Mouse (Mus musculus) hindbrain, embryonic 14.5 days (tissue): ENCODE results near the gene Gm15262. TPM values are rescaled to one million over a fixed set of nuclear protein-coding genes. Genes with fewer than 3 reads are reported as not detected.
"Not testable (repeated sequence)": the region's sequence is repeated elsewhere in the genome, so short reads cannot be mapped to it uniquely, and the experiment has no call there.

Experiments
- ATAC-seq: fragments of 200-750 bp; cut with Nextera tagmentation; 2 replicates; pipeline ENCODE4 v1.8.0; 2017; ENCODE audit warnings: moderate number of reproducible peaks, mild to moderate bottlenecking, moderate TSS enrichment, moderate library complexity; ENCODE audit not compliant: low FRiP score
- DNase-seq: peaks from one replicate; pipeline ENCODE4 v3.0.0-alpha.2; 2015; ENCODE audit warnings: low spot score
- H3K27ac ChIP-seq: fragments of 300-500 bp; sonication (generic); 2 replicates; pipeline ENCODE4 v1.5.1; 2014; ENCODE audit warnings: mild to moderate bottlenecking, moderate library complexity
- H3K27me3 ChIP-seq: fragments of 300-500 bp; sonication (generic); 2 replicates; pipeline ENCODE4 v1.6.1; 2014; ENCODE audit warnings: mild to moderate bottlenecking, low read length, mixed read lengths; ENCODE audit not compliant: control insufficient read depth, insufficient read depth
- H3K36me3 ChIP-seq: fragments of 300-500 bp; sonication (generic); replicated peaks from 2 replicates; pipeline ENCODE4 v1.6.1; 2014; ENCODE audit not compliant: control insufficient read depth, insufficient read depth
- H3K4me1 ChIP-seq: fragments of 300-500 bp; sonication (generic); replicated peaks from 2 replicates; pipeline ENCODE4 v1.6.1; 2014; ENCODE audit warnings: antibody characterized with exemption, low read length, mixed read lengths; ENCODE audit not compliant: control insufficient read depth, insufficient read depth
- H3K4me2 ChIP-seq: fragments of 300-500 bp; sonication (generic); replicated peaks from 2 replicates; pipeline ENCODE4 v1.6.1; 2014; ENCODE audit warnings: mild to moderate bottlenecking, moderate library complexity
- H3K4me3 ChIP-seq: fragments of 300-500 bp; sonication (generic); replicated peaks from 2 replicates; pipeline ENCODE4 v1.5.1; 2014; ENCODE audit warnings: mild to moderate bottlenecking, low read length
- H3K9ac ChIP-seq: fragments of 300-500 bp; sonication (generic); 2 replicates; pipeline ENCODE4 v1.6.1; 2014
- H3K9me3 ChIP-seq: fragments of 300-500 bp; sonication (generic); 2 replicates; pipeline ENCODE4 v1.6.1; 2016; ENCODE audit warnings: low read length; ENCODE audit not compliant: control insufficient read depth
- WGBS: fragments of 180-500 bp; shearing (Covaris S2); extraction: QIAGEN DNeasy Blood & Tissue Kit; methylation state at CpG from one replicate; pipeline ENCODE4 v1.1.7; 2014; 5-methylcytosine and 5-hydroxymethylcytosine counted together
- polyA plus RNA-seq: library from polyadenylated mRNA; unstranded; fragments of >200 nt; fragmentation: Nextera tagmentation; extraction: Ambion mirVana; gene quantifications from 2 replicates; pipeline ENCODE4 v1.2.1, GENCODE M21; 2014

Gm15262 gene
- not detected in 2 replicates for polyA plus RNA-seq

DNA sequence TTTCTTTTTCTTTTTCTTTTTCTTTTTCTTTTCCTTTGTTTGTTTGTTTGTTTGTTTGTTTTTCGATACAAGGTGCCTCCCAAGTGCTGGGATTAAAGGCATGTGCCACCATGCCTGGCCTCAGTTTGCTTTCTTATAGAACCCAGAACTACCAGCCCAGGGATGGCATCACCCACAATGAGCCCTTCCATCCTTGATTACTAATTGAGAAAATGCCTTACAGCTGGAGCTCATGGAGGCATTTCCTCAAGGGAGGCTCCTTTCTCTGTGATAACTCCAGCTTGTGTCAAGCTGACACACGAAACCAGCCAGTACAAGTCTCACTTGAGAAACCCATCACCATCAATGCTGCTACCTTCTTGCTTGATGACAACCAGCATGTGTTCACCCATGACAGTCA lies at the start of gene Gm15262:
Gm15262 (plus strand) TSS at position 301 of the 400 bp plus-strand sequence.
- WGBS = 82% methylated on average over 2 of the region's 2 CpGs
- ATAC-seq = not testable (repeated sequence)

DNA sequence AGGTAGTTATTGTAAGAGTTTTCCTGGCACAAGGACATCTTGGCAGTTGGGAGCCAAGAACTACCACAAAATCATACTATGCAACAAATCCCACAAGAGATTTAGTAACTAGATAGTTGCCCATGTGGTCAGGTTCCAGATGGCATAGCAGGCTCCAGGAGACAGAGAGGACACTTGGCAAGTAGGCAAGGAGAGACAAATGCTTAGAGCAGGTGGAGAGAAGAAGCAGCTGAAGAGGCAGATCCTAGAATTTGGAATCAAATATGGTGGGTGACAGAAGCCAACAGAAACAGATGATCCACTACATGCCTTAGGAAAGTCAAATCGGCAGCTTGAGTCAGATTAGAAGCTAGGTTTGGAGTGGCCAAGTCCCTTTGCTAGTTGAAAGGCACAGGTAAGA lies 20.9 kb downstream of the Gm15262 start:
- ATAC-seq (no peak), DNase-seq (no peak)
- WGBS = 86% methylated on average over 1 of the region's 1 CpGs
- Histone ChIP-seq H3K27me3 (peaks cover 11% of the 10 kb centered on the region; the same call in 1 of the 2 replicates), H3K9me3 (no peaks in the 10 kb centered on the region), H3K36me3 (no peaks in the 10 kb centered on the region), H3K4me1 (no peaks in the 10 kb centered on the region), H3K9ac (no peak overlapping the region), H3K4me3 (no peak overlapping the region), H3K4me2 (no peak overlapping the region), H3K27ac (no peak overlapping the region)

More for the DNA sequence above, at the start of gene Gm15262:
- H3K9me3 ChIP-seq, H3K4me3 ChIP-seq, H3K4me2 ChIP-seq, H3K9ac ChIP-seq, DNase-seq, H3K36me3 ChIP-seq, H3K4me1 ChIP-seq, H3K27me3 ChIP-seq, H3K27ac ChIP-seq: not testable (repeated sequence)

DNA sequence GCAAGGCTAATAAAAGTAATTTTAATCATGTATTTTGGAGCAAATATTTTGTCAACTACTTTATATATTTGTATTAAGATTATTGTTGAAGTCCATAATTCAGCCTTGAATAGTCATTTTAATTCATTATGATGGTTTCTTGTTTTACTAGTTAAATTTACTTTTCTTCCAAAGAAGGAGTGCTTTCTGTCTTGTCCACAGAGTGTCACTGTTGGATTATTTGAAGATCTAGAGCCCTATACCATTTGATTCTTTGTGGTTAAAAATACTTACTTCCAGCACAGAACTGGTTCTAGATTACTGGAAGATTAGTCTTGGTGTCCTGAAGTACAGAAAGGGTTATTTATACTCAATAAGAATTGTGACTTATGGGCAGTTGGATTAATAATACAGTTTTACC lies 29.2 kb downstream of the Gm15262 start:
- H3K27ac ChIP-seq = no peak overlapping the region
- H3K4me2 ChIP-seq = no peak overlapping the region
- H3K4me3 ChIP-seq = no peak overlapping the region
- ATAC-seq (no peak), DNase-seq (no peak)
- no peaks in the 10 kb centered on the region for H3K36me3 ChIP-seq
- H3K4me1 ChIP-seq = no peaks in the 10 kb centered on the region
- H3K9me3 ChIP-seq = no peaks in the 10 kb centered on the region
- 0 out of 2 replicates have a peak, but pooled peaks cover 3% of the 10 kb centered on the region for H3K27me3 ChIP-seq
- no peak overlapping the region for H3K9ac ChIP-seq

DNA sequence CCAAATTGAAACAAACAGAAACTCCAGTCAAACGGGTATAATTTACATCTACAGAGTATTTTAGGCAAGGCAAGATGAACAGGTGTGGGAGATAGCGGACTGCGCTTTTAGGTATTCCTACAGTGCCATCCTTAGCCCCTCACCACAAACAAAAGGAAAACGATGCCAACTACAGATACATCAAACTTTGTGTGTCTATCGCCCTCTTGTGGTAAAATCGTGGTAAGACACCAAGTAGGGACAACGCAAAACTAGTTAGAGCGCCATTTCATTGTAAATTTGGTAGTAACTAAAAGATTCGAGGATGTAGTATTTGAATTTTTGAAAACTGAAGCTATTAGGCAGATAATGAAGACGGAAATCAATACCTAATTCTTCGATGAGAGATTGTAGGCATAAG lies 83.7 kb downstream of the Gm15262 start:
- DNase-seq (peak; percentile 28), ATAC-seq (no peak)
- WGBS = 44% methylated on average over 11 of the region's 11 CpGs
- no peak overlapping the region for H3K9ac ChIP-seq
- H3K9me3 ChIP-seq = no peaks in the 10 kb centered on the region
- H3K4me2 ChIP-seq = no peak overlapping the region
- peaks cover 10% of the 10 kb centered on the region; the same call in 1 of the 2 replicates for H3K27me3 ChIP-seq
- H3K27ac ChIP-seq = no peak overlapping the region
- no peak overlapping the region for H3K4me3 ChIP-seq
- no peaks in the 10 kb centered on the region for H3K36me3 ChIP-seq
- H3K4me1 ChIP-seq = no peaks in the 10 kb centered on the region

DNA sequence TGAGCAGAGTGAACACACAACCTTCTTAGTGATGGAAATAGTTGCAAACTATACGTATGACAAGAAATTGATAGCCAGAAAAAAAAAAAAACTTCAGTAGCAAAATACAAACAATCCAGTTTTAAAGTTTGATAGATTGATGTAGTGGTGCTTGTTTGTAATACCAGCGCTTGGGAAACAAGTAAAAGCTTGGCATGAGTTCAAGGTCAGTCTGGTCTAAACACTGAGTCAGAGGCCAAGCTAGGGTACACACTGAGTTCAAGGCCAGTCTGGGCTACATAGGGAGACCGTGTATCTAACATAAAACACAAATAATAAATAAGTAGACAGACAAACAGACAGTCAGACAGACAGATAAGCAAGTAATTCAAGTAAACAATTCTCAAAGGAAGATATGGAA lies 84.2 kb downstream of the Gm15262 start:
- Histone ChIP-seq H3K27ac (no peak overlapping the region), H3K9me3 (no peaks in the 10 kb centered on the region), H3K4me2 (no peak overlapping the region), H3K4me1 (no peaks in the 10 kb centered on the region), H3K9ac (no peak overlapping the region), H3K4me3 (no peak overlapping the region), H3K27me3 (peaks cover 10% of the 10 kb centered on the region; the same call in 1 of the 2 replicates), H3K36me3 (no peaks in the 10 kb centered on the region)
- DNase-seq (no peak), ATAC-seq (no peak)
- WGBS = 72% methylated on average over 3 of the region's 3 CpGs

DNA sequence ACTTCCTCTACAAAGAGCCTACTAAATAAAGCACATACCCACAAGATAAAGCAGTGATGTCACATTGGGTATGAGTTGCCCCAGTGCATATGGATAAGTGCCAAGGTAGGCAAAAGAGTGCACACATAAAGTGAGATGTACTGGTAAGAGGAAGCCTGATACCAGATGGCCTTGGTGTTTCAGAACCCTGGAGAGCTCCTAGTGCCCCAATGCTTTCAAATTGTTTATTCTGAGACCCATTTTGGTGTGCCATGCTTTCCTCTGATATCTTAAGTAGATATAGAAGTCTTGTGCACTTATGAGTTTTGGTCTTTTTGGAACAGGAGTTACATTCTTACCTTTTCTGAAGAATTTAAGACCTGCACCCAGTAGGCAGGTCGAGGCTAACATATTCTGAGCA lies 88.3 kb downstream of the Gm15262 start:
- WGBS = 63% methylated on average over 1 of the region's 1 CpGs
- Histone ChIP-seq H3K36me3 (no peaks in the 10 kb centered on the region), H3K4me2 (no peak overlapping the region), H3K27ac (no peak overlapping the region), H3K9me3 (no peaks in the 10 kb centered on the region), H3K9ac (no peak overlapping the region), H3K4me1 (no peaks in the 10 kb centered on the region), H3K27me3 (0 out of 2 replicates have a peak, but pooled peaks cover 11% of the 10 kb centered on the region), H3K4me3 (no peak overlapping the region)
- DNase-seq (no peak), ATAC-seq (no peak)

DNA sequence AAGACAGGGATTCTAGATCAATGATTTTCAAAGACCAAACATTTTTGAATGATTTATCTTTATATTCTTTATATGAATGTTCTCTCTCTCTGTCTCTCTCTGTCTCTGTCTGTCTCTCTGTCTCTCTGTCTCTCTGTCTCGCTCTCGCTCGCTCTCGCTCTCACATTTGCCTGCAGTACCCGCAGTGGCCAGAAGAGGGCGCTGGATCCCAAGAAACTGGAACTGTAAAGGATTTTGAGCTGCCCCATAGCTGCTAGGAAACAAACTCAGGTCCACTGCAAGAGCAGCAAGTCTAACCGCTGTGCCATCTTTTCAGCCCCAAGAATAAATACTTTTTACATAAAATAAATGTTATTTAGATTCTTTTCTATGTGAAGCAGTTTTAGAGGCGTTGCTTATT lies 98.5 kb downstream of the Gm15262 start:
- ATAC-seq (no peak), DNase-seq (no peak)
- Histone ChIP-seq H3K4me3 (no peak overlapping the region), H3K9me3 (no peaks in the 10 kb centered on the region), H3K27ac (no peak overlapping the region), H3K4me2 (no peak overlapping the region), H3K27me3 (peaks cover 16% of the 10 kb centered on the region; the same call in 1 of the 2 replicates), H3K4me1 (no peaks in the 10 kb centered on the region), H3K9ac (no peak overlapping the region), H3K36me3 (no peaks in the 10 kb centered on the region)
- 30% methylated on average over 8 of the region's 8 CpGs for WGBS

DNA sequence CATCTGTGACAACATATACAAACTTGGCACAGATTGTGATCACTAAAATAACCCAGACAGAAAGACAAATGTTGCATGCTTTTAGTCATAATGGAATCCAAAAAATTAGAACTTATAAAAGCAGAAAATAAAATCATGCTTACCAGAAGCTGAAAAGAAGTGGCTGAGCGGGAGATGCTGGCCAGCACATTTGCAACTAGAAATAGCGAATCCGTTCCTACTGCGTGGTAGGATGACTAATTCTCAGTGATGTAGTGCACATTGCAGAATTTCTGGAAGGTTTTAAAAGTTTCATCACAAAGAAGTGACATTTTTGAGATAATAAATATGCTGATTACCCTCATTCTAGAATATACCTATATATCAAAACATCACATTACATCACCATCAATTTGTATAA lies 100.7 kb downstream of the Gm15262 start:
- ATAC-seq (no peak), DNase-seq (no peak)
- 92% methylated on average over 4 of the region's 4 CpGs for WGBS
- no peaks in the 10 kb centered on the region for H3K9me3 ChIP-seq
- H3K4me3 ChIP-seq = no peak overlapping the region
- no peaks in the 10 kb centered on the region for H3K4me1 ChIP-seq
- H3K36me3 ChIP-seq = no peaks in the 10 kb centered on the region
- no peak overlapping the region for H3K27ac ChIP-seq
- H3K9ac ChIP-seq = no peak overlapping the region
- peaks cover 5% of the 10 kb centered on the region; the same call in 1 of the 2 replicates for H3K27me3 ChIP-seq
- no peak overlapping the region for H3K4me2 ChIP-seq

DNA sequence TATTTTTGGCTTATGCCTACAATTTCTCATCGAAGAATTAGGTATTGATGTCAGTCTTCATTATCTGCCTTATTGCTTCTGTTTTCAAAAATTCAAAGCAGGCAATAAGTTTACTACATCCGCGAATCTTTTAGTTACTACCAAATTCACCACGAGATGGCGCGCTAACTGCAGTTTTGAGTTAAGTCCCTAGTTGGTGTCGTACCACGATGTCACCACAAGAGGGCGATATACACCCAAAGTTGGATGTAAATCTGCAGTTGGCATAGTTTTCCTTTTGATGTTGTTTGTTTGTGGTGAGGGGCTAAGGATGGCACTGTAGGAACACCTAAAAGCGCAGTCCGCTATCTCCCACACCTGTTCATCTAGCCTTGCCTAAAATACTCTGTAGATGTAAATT lies 111.9 kb downstream of the Gm15262 start:
- WGBS = 25% methylated on average over 11 of the region's 11 CpGs
- Histone ChIP-seq H3K4me1 (no peaks in the 10 kb centered on the region), H3K27ac (no peak overlapping the region), H3K4me2 (no peak overlapping the region), H3K36me3 (no peaks in the 10 kb centered on the region), H3K9ac (no peak overlapping the region), H3K9me3 (no peaks in the 10 kb centered on the region), H3K4me3 (no peak overlapping the region), H3K27me3 (peaks cover 4% of the 10 kb centered on the region; the same call in 1 of the 2 replicates)
- DNase-seq (peak; percentile 89), ATAC-seq (no peak)

DNA sequence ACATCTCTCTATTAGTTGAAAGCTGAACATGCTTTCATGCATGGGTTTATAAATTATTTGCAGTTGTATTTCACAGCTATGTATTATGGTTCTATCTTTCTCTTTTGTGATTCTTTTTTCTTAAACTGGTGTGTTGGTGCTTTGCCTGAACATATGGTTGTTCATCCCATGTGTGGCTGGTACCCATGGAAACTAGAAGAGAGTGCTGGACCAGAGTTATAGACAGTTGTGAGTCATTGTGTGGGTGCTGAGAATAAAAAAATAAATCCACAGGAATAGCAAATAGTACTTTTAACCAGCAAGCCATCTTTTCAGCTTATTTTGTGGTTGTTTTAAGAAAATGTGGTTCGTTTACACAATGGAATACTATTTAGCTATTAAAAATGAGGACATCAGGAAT lies 123.9 kb downstream of the Gm15262 start:
- no peak overlapping the region for H3K4me3 ChIP-seq
- no peak for ATAC-seq
- DNase-seq = no peak
- no peaks in the 10 kb centered on the region for H3K27me3 ChIP-seq
- H3K9me3 ChIP-seq = no peaks in the 10 kb centered on the region
- 84% methylated on average over 1 of the region's 1 CpGs for WGBS
- H3K4me1 ChIP-seq = no peaks in the 10 kb centered on the region
- H3K36me3 ChIP-seq = no peaks in the 10 kb centered on the region
- no peak overlapping the region for H3K27ac ChIP-seq
- H3K9ac ChIP-seq = no peak overlapping the region
- no peak overlapping the region for H3K4me2 ChIP-seq
